Mouse (Mus musculus): ENCODE results near the gene Ldb2. TPM values are rescaled to one million over a fixed set of nuclear protein-coding genes. Genes with fewer than 3 reads are reported as not detected.
A peak's percentile ranks its signal among the peaks of the same experiment; 100 is the strongest.

Gene Ldb2
- total RNA-seq, 2 experiments from 2014 or later = 6.4 to 10.7 TPM

- intact Hi-C loops (cut with DNase I) = no loop called here
- DNase-seq (ENCODE audit: low spot score) = no peak
Measured at GRCm38 (mm10) chr5:44667383-44667782, 132.1 kb downstream of the Ldb2 start.

DNA sequence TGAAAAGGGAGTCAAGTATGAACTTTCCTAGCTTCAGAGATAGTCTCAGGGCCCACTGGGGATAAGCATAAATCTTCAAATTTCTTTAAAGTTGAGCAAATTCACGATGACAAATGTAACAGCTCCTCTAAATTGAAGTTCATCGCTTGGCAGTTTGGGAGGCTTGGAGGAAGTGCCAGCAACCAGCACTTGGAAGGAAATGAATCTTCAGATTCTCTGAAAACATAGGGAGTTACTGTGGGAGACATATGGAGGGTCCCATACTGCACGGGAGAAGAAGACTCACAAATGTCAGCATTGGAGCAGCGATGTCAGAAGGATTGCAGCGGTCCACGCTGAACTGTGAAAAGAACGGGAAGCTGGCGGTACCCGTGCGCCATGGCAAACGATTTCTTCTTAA, 139.8 kb downstream of the Ldb2 start:
- no peak for DNase-seq (ENCODE audit: low spot score)
- intact Hi-C loops (cut with DNase I) = loop anchor here (10.0 kb wide), 1 partner anchor 355 kb away; no protein-coding TSS in a partner anchor

GRCm38 (mm10) chr5:44656707-44657106, 142.8 kb downstream of the Ldb2 start:
- DNase-seq (ENCODE audit: low spot score) = no peak
- intact Hi-C loops (cut with DNase I) = loop anchor here (10.0 kb wide), 1 partner anchor 352 kb away; no protein-coding TSS in a partner anchor

DNA sequence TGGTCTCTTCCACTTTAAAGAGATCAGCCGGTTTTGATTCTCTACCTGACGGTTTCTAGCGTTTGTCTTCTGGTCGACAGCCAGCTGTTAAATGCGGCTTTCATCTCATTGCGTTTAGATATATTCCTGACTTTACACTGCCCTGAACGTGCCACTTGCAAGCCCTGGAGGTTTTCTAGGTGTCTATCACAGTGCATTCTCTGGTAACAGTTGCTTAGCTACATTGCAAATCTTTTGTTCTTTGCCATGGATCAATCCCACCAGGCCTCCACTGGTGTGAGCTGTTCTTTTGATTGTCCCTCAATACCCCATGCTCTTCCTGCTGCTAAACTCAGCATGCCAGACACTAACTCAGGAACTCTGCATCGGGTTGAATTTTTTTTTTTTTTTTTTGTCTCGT, 145.1 kb downstream of the Ldb2 start:
- intact Hi-C loops (cut with DNase I) = loop anchor here (10.0 kb wide), 1 partner anchor 350 kb away; no protein-coding TSS in a partner anchor

DNA sequence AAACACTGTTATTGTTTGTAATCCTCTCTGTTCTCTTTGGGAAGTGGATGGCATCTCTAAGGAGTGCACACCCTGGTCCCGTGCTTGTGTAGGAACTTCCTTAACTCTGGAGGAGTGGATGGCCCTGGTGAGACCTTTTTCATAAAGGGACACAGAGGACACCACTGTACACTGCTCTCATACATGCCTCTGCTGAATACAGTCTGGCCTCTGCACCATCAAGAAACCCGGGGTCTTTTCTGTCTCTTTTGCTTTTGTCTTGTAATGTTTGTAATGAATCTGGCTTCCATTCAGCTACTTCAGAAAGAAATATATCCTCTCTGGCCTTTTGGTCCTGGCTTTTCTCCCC, 152.7 kb downstream of the Ldb2 start:
- no peak for DNase-seq (ENCODE audit: low spot score)
- intact Hi-C loops (cut with DNase I) = no loop called here

More for the DNA sequence above, 145.1 kb downstream of the Ldb2 start:
- no peak for DNase-seq (ENCODE audit: low spot score)

DNA sequence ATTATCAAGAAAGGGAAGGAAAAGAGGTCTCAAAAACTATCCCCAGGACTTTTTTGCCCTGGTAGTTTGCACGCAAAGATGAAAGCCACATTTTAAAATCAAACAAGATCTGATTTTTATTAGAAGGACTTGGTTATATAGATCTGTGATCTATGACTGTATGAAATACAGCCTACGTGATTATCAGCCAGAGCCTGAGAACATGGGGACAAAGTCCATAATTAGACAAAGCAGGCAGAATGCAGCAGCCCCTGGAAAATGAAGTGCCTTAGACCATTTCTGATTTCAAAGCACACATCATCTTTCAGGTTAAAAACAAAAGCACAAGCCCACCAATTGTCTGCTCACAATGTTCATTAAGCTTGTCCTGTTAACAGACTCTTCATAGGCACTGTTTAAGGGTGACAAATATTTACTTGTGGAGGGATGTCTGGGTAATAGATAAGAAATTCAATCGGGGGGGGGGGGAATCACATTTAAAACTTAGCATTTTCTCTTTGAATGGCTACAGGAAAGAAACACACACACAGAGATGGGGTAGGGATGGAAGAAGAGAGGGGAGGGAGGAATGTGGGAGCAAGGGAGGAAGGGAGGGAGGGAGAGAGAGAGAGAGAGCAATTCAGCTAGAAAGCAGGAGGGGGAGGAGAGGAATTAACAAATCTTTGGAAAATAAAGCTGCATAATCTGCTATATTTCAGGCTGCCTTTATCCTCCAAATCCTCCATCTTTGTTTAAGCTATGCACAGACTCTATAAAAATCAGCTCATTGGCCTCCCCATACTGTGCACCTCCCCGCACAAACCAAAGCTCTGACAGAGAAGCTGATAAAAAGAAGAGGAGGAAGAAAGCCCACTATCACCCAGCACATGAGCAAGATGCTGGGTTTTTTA, 153.3 kb downstream of the Ldb2 start:
- no peak for DNase-seq (ENCODE audit: low spot score)
- intact Hi-C loops (cut with DNase I) = no loop called here

DNA sequence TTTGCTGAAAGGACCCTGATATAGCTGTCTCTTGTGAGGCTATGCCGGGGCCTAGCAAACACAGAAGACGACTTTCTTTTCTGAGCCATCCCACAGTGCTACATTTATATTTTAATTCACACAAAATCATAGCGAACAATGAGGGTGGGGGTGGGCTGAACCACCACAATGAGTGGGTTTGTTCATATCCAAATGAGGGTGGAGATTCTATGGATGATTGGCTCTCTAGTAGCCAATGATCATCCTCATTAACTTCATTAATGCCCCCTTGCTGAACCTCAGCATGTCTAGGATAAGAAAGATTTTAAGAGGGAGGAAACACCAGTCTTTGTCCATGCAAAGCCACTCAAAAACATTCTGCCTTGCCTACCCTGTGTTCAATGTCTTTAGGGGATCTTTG, 156.4 kb downstream of the Ldb2 start:
- no peak for DNase-seq (ENCODE audit: low spot score)
- intact Hi-C loops (cut with DNase I) = no loop called here

GRCm38 (mm10) chr5:44641060-44641459, 158.4 kb downstream of the Ldb2 start:
- intact Hi-C loops (cut with DNase I) = no loop called here

DNA sequence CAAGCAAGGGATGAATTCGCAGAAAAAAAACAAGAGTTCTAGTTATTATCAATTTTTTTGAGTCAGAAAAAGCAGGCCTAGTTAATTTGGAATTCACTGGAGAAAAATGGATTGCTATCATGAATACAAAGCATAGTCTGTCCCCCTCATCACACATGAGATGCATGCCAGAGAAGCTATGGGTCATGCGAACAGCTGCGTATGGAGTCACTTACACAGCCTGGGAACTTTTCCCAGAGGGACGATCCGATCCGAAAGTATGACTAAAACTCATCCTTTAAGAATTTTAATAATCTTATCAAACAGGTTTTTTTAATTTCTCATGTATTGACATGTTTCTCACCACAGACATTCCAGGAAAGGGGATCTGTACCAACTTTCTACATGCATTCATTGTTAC, 163.9 kb downstream of the Ldb2 start:
- intact Hi-C loops (cut with DNase I) = no loop called here
- no peak for DNase-seq (ENCODE audit: low spot score)

More at GRCm38 (mm10) chr5:44641060-44641459, 158.4 kb downstream of the Ldb2 start:
- DNase-seq (ENCODE audit: low spot score) = no peak

DNA sequence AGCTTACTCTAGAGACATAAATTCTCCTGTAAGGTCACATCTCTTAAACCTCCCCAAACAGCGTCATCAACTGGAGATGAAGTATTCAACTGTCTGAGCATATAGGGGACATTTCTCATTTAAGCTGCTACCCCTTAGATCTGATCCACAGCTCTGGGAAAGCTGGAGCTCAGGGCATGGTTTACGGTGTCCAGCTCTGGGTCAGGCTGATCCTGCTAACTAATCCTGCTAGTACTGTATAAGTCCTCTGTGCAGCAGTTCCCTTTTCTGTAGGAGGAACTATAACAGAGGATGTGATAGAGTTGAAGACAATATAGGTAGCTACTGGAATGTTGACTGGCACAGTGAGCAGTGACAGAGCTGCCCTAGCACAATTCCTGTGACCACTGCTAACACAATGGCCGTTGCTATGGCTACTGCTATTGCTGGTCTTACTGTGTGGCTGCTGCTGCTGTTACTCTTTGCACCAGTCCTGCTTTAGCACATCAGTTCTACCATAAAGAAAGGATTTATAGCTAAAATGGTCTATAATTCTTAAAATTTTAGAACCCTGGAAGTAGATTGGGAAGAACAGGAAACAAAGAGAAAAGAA, 170.3 kb downstream of the Ldb2 start:
- intact Hi-C loops (cut with DNase I) = loop anchor here (5.0 kb wide), 1 partner anchor 137 kb away; no protein-coding TSS in a partner anchor
- DNase-seq (ENCODE audit: low spot score) = no peak

GRCm38 (mm10) chr5:44627487-44627886, 172.0 kb downstream of the Ldb2 start:
- intact Hi-C loops (cut with DNase I) = loop anchor here (5.0 kb wide), 1 partner anchor 135 kb away; no protein-coding TSS in a partner anchor
- no peak for DNase-seq (ENCODE audit: low spot score)

DNA sequence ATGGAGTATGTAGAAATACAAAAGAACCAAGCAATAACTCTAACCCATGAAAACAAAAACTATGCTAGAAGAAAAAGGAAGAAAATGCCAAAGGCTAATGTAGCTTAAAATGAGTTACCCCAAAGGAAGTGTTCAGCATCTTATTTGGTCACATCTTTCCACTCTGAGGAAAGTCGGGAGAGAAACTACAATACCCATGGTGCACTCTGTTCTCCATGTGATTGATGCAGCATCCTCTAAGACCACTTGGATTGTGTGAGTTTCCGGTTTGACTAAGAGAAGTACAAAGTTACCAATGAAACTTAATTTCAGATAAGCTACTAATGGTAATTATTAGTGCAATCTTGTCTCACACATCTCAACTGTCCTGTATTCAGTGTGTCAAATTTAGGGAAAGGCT, 172.6 kb downstream of the Ldb2 start:
- no peak for DNase-seq (ENCODE audit: low spot score)
- intact Hi-C loops (cut with DNase I) = loop anchor here (5.0 kb wide), 1 partner anchor 135 kb away; no protein-coding TSS in a partner anchor

DNA sequence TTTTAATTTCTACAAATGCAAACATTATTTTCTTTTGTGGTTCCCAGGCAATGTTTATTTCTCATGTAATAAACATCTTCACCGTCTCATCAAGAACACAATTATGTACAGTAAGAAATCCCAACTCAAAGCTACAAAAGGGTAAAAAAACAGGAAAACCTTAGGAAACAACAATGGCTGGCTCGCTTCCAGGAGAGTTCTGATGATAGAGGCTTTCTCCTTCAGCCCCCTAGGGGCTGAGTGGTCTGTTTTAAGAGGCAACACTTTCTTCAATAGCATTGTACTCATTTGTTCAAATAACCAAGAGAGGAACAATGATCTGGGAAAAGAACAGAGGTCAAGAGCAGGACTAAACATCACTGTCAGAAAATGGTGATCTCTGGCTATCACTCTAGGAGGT, 173.4 kb downstream of the Ldb2 start:
- intact Hi-C loops (cut with DNase I) = loop anchor here (5.0 kb wide), 1 partner anchor 134 kb away; no protein-coding TSS in a partner anchor
- peak; percentile 5 for DNase-seq (ENCODE audit: low spot score)

DNA sequence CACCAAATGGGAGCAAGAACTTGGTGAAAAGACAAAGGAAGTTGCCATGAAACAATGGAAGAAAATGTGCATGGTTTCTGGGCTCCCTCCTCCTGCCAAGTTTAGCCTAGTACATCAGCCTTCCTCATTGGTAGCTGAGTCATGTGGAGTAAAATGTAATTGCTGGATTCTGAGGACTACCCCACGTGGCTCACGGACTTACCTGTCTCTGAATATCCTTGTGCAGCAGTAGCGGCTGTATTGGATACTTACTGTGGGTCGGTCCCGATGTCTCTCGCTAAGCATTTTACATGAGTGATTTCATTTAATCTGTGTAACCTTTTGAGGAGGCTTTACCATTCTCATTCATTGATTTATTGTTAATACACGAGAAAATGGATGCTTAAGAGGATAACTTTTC, 183.8 kb downstream of the Ldb2 start:
- intact Hi-C loops (cut with DNase I) = no loop called here
- no peak for DNase-seq (ENCODE audit: low spot score)

- no peak for DNase-seq (ENCODE audit: low spot score)
- intact Hi-C loops (cut with DNase I) = no loop called here
Measured at GRCm38 (mm10) chr5:44608901-44609300, 190.6 kb downstream of the Ldb2 start.

DNA sequence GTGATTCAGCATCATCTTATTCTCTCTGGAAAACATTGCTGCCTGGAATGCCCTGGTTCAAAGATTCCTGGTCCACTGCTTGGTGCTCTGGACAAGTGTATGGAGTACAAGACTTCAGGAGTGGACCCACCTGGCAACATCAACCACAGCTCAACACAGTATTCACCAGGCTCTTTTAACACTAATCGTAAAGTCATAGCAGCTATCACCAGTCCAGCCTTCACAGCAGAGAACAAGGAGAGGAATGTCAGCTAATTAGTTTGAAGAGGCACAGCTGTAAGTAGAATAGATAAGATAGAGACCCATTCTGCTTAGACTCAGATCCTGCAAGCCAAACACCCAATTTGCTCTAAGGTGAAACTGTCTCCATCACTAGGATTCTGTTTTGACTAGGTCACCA, 198.1 kb downstream of the Ldb2 start:
- intact Hi-C loops (cut with DNase I) = no loop called here

DNA sequence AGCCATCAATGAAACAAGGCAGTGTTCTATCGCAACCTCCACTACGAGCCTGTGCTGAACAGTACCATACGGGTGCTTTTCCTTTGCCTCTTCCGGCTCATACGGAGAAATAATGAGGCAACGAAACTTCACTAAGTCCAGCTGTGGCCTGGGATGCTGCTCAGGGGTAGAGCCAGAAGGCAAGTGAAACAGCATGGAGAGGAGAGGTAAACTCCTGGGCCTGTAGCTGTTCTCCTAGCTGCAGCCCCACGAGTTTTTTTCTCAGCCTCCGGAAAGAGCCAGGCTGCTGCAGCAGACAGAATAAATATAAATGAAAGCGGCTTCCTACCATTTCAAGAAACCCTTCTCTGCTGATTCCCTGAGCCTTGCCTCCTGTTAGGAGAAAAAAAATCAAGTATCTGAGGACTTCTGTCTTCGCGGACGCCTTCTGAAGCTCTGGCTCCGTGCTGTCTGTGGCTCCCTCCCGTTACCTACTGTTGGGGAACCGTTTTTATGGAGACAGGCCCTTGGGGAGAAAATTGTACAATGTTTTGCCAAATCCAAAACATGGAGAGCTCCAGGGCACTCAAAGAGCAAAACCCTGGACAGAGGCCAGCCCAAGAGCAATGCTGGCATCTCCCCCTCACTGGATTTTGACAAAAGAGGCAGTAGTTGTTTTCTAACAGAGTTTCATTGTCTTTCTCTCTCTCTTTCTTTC, 205.8 kb downstream of the Ldb2 start:
- no peak for DNase-seq (ENCODE audit: low spot score)
- intact Hi-C loops (cut with DNase I) = no loop called here

More for the DNA sequence above, 198.1 kb downstream of the Ldb2 start:
- no peak for DNase-seq (ENCODE audit: low spot score)

GRCm38 (mm10) chr5:44590750-44591149, 208.7 kb downstream of the Ldb2 start:
- intact Hi-C loops (cut with DNase I) = no loop called here
- no peak for DNase-seq (ENCODE audit: low spot score)

DNA sequence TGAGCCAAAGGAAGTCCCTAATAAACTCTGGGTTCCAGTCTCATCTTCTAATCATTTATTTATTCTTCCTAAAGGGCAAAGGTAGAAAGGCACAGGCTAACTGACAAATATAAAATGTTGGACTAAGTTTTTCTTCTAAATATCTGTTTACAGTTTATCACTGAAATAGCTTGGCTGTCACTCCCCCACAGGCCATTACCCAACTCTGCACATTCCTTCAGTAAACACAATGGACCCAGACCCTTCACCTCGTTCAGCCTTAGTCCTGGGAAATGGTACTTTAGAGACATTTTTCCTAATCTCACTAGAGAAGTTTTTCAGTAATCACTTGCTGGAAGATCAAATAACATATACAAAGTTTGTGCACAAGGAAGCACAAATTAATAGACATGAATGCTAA, 210.2 kb downstream of the Ldb2 start:
- no peak for DNase-seq (ENCODE audit: low spot score)
- intact Hi-C loops (cut with DNase I) = no loop called here

GRCm38 (mm10) chr5:44586571-44586970, 212.9 kb downstream of the Ldb2 start:
- no peak for DNase-seq (ENCODE audit: low spot score)
- intact Hi-C loops (cut with DNase I) = no loop called here
